Mouse (Mus musculus) neural tube, embryonic 14.5 days (tissue): ENCODE measurements around the gene Syce2. TPM values are rescaled to one million over a fixed set of nuclear protein-coding genes. Genes with fewer than 3 reads are reported as not detected.
A peak's percentile ranks its signal among the peaks of the same experiment; 100 is the strongest.

Source experiments
- ATAC-seq: fragments of 200-750 bp; cut with Nextera tagmentation; 2 replicates; pipeline ENCODE4 v1.8.0; 2017; ENCODE audit warnings: low read depth, mild to moderate bottlenecking, moderate TSS enrichment, moderate library complexity
- H3K27ac ChIP-seq: fragments of 300-500 bp; sonication (generic); 2 replicates; pipeline ENCODE4 v1.5.1; 2014; ENCODE audit warnings: low read depth, mild to moderate bottlenecking, control low read depth, low read length, moderate library complexity, mixed read lengths
- H3K27me3 ChIP-seq: fragments of 300-500 bp; sonication (generic); 2 replicates; pipeline ENCODE4 v1.6.1; 2014; ENCODE audit warnings: low read length; ENCODE audit not compliant: control insufficient read depth, insufficient read depth
- H3K36me3 ChIP-seq: fragments of 300-500 bp; sonication (generic); 2 replicates; pipeline ENCODE4 v1.6.1; 2014; ENCODE audit warnings: low read length, mixed read lengths; ENCODE audit not compliant: control insufficient read depth, insufficient read depth
- H3K4me1 ChIP-seq: fragments of 300-500 bp; sonication (generic); 2 replicates; pipeline ENCODE4 v1.6.1; 2014; ENCODE audit warnings: low read length; ENCODE audit not compliant: control insufficient read depth, insufficient read depth
- H3K4me2 ChIP-seq: fragments of 300-500 bp; sonication (generic); 2 replicates; pipeline ENCODE4 v1.6.1; 2014; ENCODE audit warnings: mild to moderate bottlenecking, low read depth, low read length, control low read depth
- H3K4me3 ChIP-seq: fragments of 300-500 bp; sonication (generic); 2 replicates; pipeline ENCODE4 v1.5.1; 2014; ENCODE audit warnings: low read depth, low read length, control low read depth, mixed read lengths
- H3K9ac ChIP-seq: fragments of 300-500 bp; sonication (generic); replicated peaks from 2 replicates; pipeline ENCODE4 v1.6.1; 2014; ENCODE audit warnings: low read depth, mild to moderate bottlenecking, control low read depth, low read length, mixed read lengths
- H3K9me3 ChIP-seq: fragments of 300-500 bp; sonication (generic); 2 replicates; pipeline ENCODE4 v1.6.1; 2016; ENCODE audit warnings: low read length; ENCODE audit not compliant: control insufficient read depth
- WGBS: fragments of 180-500 bp; shearing (Covaris S2); extraction: QIAGEN DNeasy Blood & Tissue Kit; methylation state at CpG from one replicate; pipeline ENCODE4 v1.1.7; 2014; 5-methylcytosine and 5-hydroxymethylcytosine counted together
- polyA plus RNA-seq: library from polyadenylated mRNA; unstranded; fragments of >200 nt; fragmentation: Nextera tagmentation; extraction: Ambion mirVana; gene quantifications from 2 replicates; pipeline ENCODE4 v1.2.1, GENCODE M21; 2014

The Syce2 gene
- polyA plus RNA-seq, 1 experiment from 2014 or later, result 24.5 TPM

GRCm38 (mm10) chr8:84921596-84921995, 49.7 kb downstream of the Syce2 start:
- 91% methylated on average over 2 of the region's 2 CpGs for WGBS
- Histone ChIP-seq H3K36me3 (peaks cover 81% of the 10 kb centered on the region), H3K4me3 (no peak overlapping the region), H3K27ac (no peak overlapping the region), H3K9ac (no peak overlapping the region), H3K9me3 (no peaks in the 10 kb centered on the region), H3K4me2 (no peak overlapping the region), H3K4me1 (no peaks in the 10 kb centered on the region), H3K27me3 (no peaks in the 10 kb centered on the region)
- ATAC-seq, result no peak

- H3K4me2 ChIP-seq, result no peak overlapping the region
- H3K4me1 ChIP-seq, result 0 out of 2 replicates have a peak, but pooled peaks cover 2% of the 10 kb centered on the region
- no peaks in the 10 kb centered on the region for H3K9me3 ChIP-seq
- WGBS, result 77% methylated on average over 7 of the region's 7 CpGs
- H3K27me3 ChIP-seq, result no peaks in the 10 kb centered on the region
- no peak overlapping the region for H3K9ac ChIP-seq
- H3K36me3 ChIP-seq, result peaks cover 58% of the 10 kb centered on the region
- no peak for ATAC-seq
- H3K27ac ChIP-seq, result no peak overlapping the region
- H3K4me3 ChIP-seq, result no peak overlapping the region
Measured at GRCm38 (mm10) chr8:84925557-84925956, 53.6 kb downstream of the Syce2 start.

GRCm38 (mm10) chr8:84927513-84927912, 55.6 kb downstream of the Syce2 start:
- Histone ChIP-seq H3K4me2 (no peak overlapping the region), H3K27me3 (no peaks in the 10 kb centered on the region), H3K9me3 (no peaks in the 10 kb centered on the region), H3K4me1 (0 out of 2 replicates have a peak, but pooled peaks cover 2% of the 10 kb centered on the region), H3K9ac (no peak overlapping the region), H3K36me3 (peaks cover 46% of the 10 kb centered on the region), H3K4me3 (no peak overlapping the region), H3K27ac (no peak overlapping the region)
- no peak for ATAC-seq
- 91% methylated on average over 1 of the region's 1 CpGs for WGBS

- Histone ChIP-seq H3K4me3 (no peak overlapping the region), H3K27ac (no peak overlapping the region), H3K36me3 (peaks cover 39% of the 10 kb centered on the region), H3K4me1 (peaks cover 4% of the 10 kb centered on the region; the same call in 1 of the 2 replicates), H3K4me2 (peak overlapping the region; percentile 38), H3K9me3 (no peaks in the 10 kb centered on the region), H3K27me3 (no peaks in the 10 kb centered on the region), H3K9ac (no peak overlapping the region)
- peak; percentile 84 for ATAC-seq
- WGBS, result 4% methylated on average over 45 of the region's 52 CpGs
Measured at GRCm38 (mm10) chr8:84928456-84929306, 56.8 kb downstream of the Syce2 start.

DNA sequence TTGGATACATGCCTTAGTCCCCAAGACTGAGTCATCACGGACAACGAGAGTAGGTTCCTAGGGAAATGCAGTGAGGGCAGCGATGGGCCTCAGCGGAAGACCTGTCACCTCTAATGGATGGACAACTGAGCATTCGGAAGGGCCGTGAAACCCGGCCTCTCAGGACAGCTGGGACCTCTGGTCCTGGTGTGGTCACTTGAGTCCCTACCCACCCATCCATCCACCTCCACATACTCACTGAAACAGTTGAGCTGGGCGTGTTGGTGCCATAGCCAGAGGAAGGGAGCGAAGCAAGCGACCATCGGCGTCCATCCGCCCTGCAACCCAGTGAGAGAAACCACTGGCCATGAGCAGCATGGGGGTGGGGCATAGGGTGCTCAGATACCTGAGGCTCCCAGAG, 58.7 kb downstream of the Syce2 start:
- H3K36me3 ChIP-seq, result peaks cover 24% of the 10 kb centered on the region; the same call in 1 of the 2 replicates
- 89% methylated on average over 13 of the region's 13 CpGs for WGBS
- peaks cover 22% of the 10 kb centered on the region for H3K4me1 ChIP-seq
- H3K4me3 ChIP-seq, result no peak overlapping the region
- no peaks in the 10 kb centered on the region for H3K9me3 ChIP-seq
- H3K9ac ChIP-seq, result no peak overlapping the region
- H3K27ac ChIP-seq, result no peak overlapping the region
- H3K4me2 ChIP-seq, result no peak overlapping the region
- H3K27me3 ChIP-seq, result no peaks in the 10 kb centered on the region
- no peak for ATAC-seq

GRCm38 (mm10) chr8:84933767-84934559, 62.1 kb downstream of the Syce2 start:
- H3K9ac ChIP-seq, result no peak overlapping the region

DNA sequence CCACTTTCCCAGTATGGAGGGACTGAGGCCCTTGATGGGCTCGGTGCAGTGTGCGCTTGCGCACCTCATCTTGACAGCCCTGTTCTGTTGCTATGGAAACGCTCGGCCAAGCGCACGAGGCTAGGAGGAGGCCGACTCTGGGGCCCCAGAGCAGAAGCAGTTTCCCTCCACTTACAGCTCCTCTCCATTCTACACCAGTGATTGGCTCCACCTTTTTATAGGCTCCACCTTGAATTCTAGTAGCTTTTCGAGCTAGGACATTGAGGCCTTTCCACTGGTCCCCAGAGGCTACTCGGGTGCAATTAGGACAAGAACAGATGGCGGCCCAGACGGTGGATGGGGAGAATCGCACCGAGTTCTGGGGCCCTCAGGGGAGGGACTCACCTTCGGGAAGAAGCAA, 62.9 kb downstream of the Syce2 start:
- Histone ChIP-seq H3K4me1 (peaks cover 22% of the 10 kb centered on the region), H3K27ac (peak overlapping the region; percentile 96; the same call in 1 of the 2 replicates), H3K9ac (peak overlapping the region; percentile 99; the same call in 1 of the 2 replicates), H3K36me3 (peaks cover 9% of the 10 kb centered on the region; the same call in 1 of the 2 replicates), H3K9me3 (no peaks in the 10 kb centered on the region), H3K4me2 (peak overlapping the region; percentile 97), H3K4me3 (peak overlapping the region; percentile 98), H3K27me3 (peaks cover 2% of the 10 kb centered on the region; the same call in 1 of the 2 replicates)
- peak; percentile 73 for ATAC-seq
- WGBS, result 1% methylated on average over 15 of the region's 15 CpGs

More at GRCm38 (mm10) chr8:84933767-84934559, 62.1 kb downstream of the Syce2 start:
- peaks cover 24% of the 10 kb centered on the region for H3K4me1 ChIP-seq
- H3K9me3 ChIP-seq, result no peaks in the 10 kb centered on the region
- H3K27ac ChIP-seq, result no peak overlapping the region
- 77% methylated on average over 16 of the region's 16 CpGs for WGBS
- H3K4me3 ChIP-seq, result peak overlapping the region; percentile 98
- peaks cover 2% of the 10 kb centered on the region; the same call in 1 of the 2 replicates for H3K27me3 ChIP-seq
- no peak for ATAC-seq
- H3K36me3 ChIP-seq, result peaks cover 9% of the 10 kb centered on the region; the same call in 1 of the 2 replicates
- peak overlapping the region; percentile 97 for H3K4me2 ChIP-seq

GRCm38 (mm10) chr8:84935489-84935888, 63.6 kb downstream of the Syce2 start:
- peaks cover 22% of the 10 kb centered on the region for H3K4me1 ChIP-seq
- peaks cover 8% of the 10 kb centered on the region; the same call in 1 of the 2 replicates for H3K36me3 ChIP-seq
- WGBS, result 3% methylated on average over 14 of the region's 14 CpGs
- H3K9ac ChIP-seq, result peak overlapping the region; percentile 99
- H3K4me2 ChIP-seq, result peak overlapping the region; percentile 97
- H3K9me3 ChIP-seq, result no peaks in the 10 kb centered on the region
- peak overlapping the region; percentile 98 for H3K4me3 ChIP-seq
- peaks cover 2% of the 10 kb centered on the region; the same call in 1 of the 2 replicates for H3K27me3 ChIP-seq
- ATAC-seq, result peak; percentile 28
- H3K27ac ChIP-seq, result peak overlapping the region; percentile 96
